Mouse (Mus musculus) kidney, adult 2 months (tissue): ENCODE measurements around the gene Panx1. TPM values are rescaled to one million over a fixed set of nuclear protein-coding genes. Genes with fewer than 3 reads are reported as not detected.

ENCODE experiments used
- DNase-seq: peaks from one replicate; pipeline ENCODE4 v3.0.0; 2021
- H3K27ac ChIP-seq: fragments of 200-500 bp; 2 replicates; pipeline ENCODE4 v1.5.1; 2012; ENCODE audit warnings: low read depth, low read length, control low read depth, inconsistent platforms; ENCODE audit not compliant: insufficient read depth
- H3K27me3 ChIP-seq: fragments of 200-500 bp; replicated peaks from 2 replicates; pipeline ENCODE4 v1.6.1; 2012; ENCODE audit warnings: mild to moderate bottlenecking, moderate library complexity, low read length, inconsistent platforms; ENCODE audit not compliant: control insufficient read depth, insufficient read depth
- H3K36me3 ChIP-seq: fragments of 200-500 bp; 2 replicates; pipeline ENCODE4 v1.6.1; 2012; ENCODE audit warnings: mild to moderate bottlenecking, moderate library complexity, low read length, inconsistent platforms; ENCODE audit not compliant: control insufficient read depth, insufficient read depth
- H3K4me1 ChIP-seq: fragments of 200-500 bp; 2 replicates; pipeline ENCODE4 v1.6.1; 2011; ENCODE audit warnings: low read length; ENCODE audit not compliant: control insufficient read depth, insufficient read depth
- H3K4me3 ChIP-seq: fragments of 200-500 bp; 2 replicates; pipeline ENCODE4 v1.5.1; 2011; ENCODE audit warnings: mild to moderate bottlenecking, low read depth, low read length, control low read depth; ENCODE audit not compliant: insufficient read depth
- CTCF ChIP-seq: fragments of 200-500 bp; conservative IDR thresholded peaks from 2 replicates; pipeline ENCODE4 v1.5.1; 2011; ENCODE audit warnings: low read depth, mild to moderate bottlenecking, control low read depth, low read length, moderate library complexity, mixed read lengths; ENCODE audit not compliant: insufficient read depth, insufficient read length
- POLR2A ChIP-seq: fragments of 200-500 bp; IDR thresholded peaks from one replicate; pipeline ENCODE4 v1.6.1; 2011; ENCODE audit warnings: low read depth, low read length, control low read depth
- WGBS: fragments of 180-500 bp; shearing (Covaris S2); methylation state at CpG from one replicate; pipeline ENCODE4 v1.1.7; 2018; 5-methylcytosine and 5-hydroxymethylcytosine counted together
- polyA plus RNA-seq: library from polyadenylated mRNA; depleted of rRNA; stranded (reverse); fragments of >200 nt; gene quantifications from 2 replicates; pipeline ENCODE4 v1.2.3, GENCODE M21; 2012

Panx1 gene
- polyA plus RNA-seq, 1 experiment = 7.3 TPM

DNA sequence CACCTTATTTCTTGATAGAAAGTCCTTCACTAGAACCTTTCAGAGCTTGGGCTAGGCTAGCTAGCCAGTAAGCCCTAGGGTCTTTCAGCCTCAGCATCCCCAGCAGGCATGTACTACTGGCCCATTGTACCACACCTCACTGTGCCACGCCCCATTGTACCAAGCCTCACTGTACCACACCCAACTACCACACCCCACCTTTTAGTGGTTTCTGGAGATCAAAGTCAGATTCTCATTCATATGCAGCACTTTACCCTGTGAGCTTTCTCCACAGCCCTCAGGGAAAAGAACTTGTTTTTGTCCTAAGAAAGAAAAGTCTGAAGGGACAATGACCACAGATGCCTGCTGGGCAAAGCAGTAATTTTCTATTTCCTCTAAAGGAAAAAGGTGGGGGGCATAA lies 22.2 kb downstream of the Panx1 start:
- no peaks in the 10 kb centered on the region for H3K4me1 ChIP-seq
- TF ChIP-seq CTCF (no peak), POLR2A (no peak)
- no peaks in the 10 kb centered on the region for H3K36me3 ChIP-seq
- H3K27ac ChIP-seq = no peak overlapping the region
- 85% methylated on average over 1 of the region's 1 CpGs for WGBS
- no peak overlapping the region for H3K4me3 ChIP-seq
- DNase-seq = no peak
- H3K27me3 ChIP-seq = no peaks in the 10 kb centered on the region

GRCm38 (mm10) chr9:15021156-15021555 lies 24.1 kb downstream of the Panx1 start:
- no peaks in the 10 kb centered on the region for H3K36me3 ChIP-seq
- no peak overlapping the region for H3K27ac ChIP-seq
- TF ChIP-seq POLR2A (no peak), CTCF (no peak)
- DNase-seq = no peak
- H3K27me3 ChIP-seq = no peaks in the 10 kb centered on the region
- 88% methylated on average over 9 of the region's 9 CpGs for WGBS
- no peak overlapping the region for H3K4me3 ChIP-seq
- H3K4me1 ChIP-seq = no peaks in the 10 kb centered on the region

GRCm38 (mm10) chr9:15020561-15021080 lies 24.7 kb downstream of the Panx1 start:
- Histone ChIP-seq H3K4me3 (no peak overlapping the region), H3K27ac (no peak overlapping the region), H3K27me3 (no peaks in the 10 kb centered on the region), H3K36me3 (no peaks in the 10 kb centered on the region), H3K4me1 (no peaks in the 10 kb centered on the region)
- no peak for TF ChIP-seq POLR2A
- TF ChIP-seq CTCF = no peak
- 90% methylated on average over 5 of the region's 5 CpGs for WGBS
- no peak for DNase-seq

GRCm38 (mm10) chr9:15018756-15019131 lies 26.5 kb downstream of the Panx1 start:
- Histone ChIP-seq H3K27ac (no peak overlapping the region), H3K27me3 (no peaks in the 10 kb centered on the region), H3K4me1 (no peaks in the 10 kb centered on the region), H3K36me3 (no peaks in the 10 kb centered on the region), H3K4me3 (no peak overlapping the region)
- TF ChIP-seq CTCF (no peak), POLR2A (no peak)
- 70% methylated on average over 5 of the region's 5 CpGs for WGBS
- DNase-seq = no peak

DNA sequence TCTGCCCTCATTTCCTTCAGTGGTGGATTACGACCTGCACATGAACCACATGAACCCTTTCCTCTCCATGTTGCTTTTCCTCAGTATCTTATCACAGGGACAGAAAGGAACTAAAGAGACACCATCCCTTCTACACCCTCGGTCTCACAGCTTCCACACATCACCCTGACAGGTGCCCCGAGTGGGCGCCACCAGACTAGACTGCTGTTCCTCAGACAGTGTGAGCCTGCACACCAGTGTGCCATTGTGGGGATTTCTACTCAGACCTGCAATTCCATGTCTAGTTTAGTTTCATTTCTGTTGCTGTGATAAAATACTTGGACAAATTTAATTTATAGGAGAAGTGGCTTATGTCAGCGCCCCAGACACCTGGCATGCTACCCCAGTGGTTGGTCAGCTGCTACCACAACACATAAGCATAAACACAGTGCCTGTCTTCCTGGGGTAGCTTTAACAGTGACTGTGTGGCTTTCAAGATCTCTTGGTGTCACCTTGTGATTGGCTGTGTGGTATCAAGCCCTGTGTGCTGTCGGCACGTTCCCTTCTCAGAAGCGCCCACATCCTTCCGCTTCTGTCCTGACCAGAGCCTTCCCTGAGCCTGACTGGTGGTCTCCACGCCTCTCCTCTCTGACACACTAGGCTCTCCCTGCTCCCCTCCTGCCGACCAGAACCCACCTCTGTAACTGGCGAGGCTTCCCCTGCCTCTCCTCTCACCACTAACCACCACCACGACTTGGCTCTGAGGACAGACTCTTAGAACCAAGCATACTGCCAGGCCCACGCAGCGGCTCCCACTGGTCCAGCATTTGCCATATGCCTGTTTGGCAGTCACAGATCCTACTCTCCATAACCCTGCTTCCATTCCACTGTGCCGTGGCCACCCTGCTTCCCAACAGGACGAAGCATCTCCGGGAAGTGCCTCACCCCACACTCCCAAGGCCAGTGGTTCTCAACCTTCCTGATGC lies 27.2 kb downstream of the Panx1 start:
- no peaks in the 10 kb centered on the region for H3K36me3 ChIP-seq
- no peak overlapping the region for H3K4me3 ChIP-seq
- peak; percentile 5 for DNase-seq
- TF ChIP-seq CTCF (no peak), POLR2A (no peak)
- 79% methylated on average over 18 of the region's 18 CpGs for WGBS
- no peak overlapping the region for H3K27ac ChIP-seq
- H3K27me3 ChIP-seq = no peaks in the 10 kb centered on the region
- H3K4me1 ChIP-seq = no peaks in the 10 kb centered on the region

GRCm38 (mm10) chr9:15015223-15015956 lies 29.9 kb downstream of the Panx1 start:
- no peaks in the 10 kb centered on the region for H3K27me3 ChIP-seq
- no peaks in the 10 kb centered on the region for H3K4me1 ChIP-seq
- peak; percentile 77 for DNase-seq
- WGBS = 50% methylated on average over 7 of the region's 7 CpGs
- TF ChIP-seq POLR2A (no peak), CTCF (peak; percentile 86)
- no peaks in the 10 kb centered on the region for H3K36me3 ChIP-seq
- H3K4me3 ChIP-seq = no peak overlapping the region
- H3K27ac ChIP-seq = no peak overlapping the region

GRCm38 (mm10) chr9:15007566-15007965 lies 37.7 kb downstream of the Panx1 start:
- no peak for TF ChIP-seq POLR2A
- TF ChIP-seq CTCF = no peak
- Histone ChIP-seq H3K27ac (no peak overlapping the region), H3K27me3 (no peaks in the 10 kb centered on the region), H3K4me3 (no peak overlapping the region), H3K36me3 (no peaks in the 10 kb centered on the region), H3K4me1 (no peaks in the 10 kb centered on the region)
- DNase-seq = no peak
- WGBS = 59% methylated on average over 14 of the region's 14 CpGs
